Mouse (Mus musculus) lung, adult 18-20 months (tissue): ENCODE data around the gene Naga.
"Not testable (repeated sequence)": the region's sequence is repeated elsewhere in the genome, so short reads cannot be mapped to it uniquely, and the experiment has no call there.

ENCODE experiments used
- DNase-seq, 2 experiments: peaks; one replicate each; pipeline ENCODE4 v3.0.0; 2022; ENCODE audit warnings: mixed read lengths in 2 of 2

The Naga gene

DNA sequence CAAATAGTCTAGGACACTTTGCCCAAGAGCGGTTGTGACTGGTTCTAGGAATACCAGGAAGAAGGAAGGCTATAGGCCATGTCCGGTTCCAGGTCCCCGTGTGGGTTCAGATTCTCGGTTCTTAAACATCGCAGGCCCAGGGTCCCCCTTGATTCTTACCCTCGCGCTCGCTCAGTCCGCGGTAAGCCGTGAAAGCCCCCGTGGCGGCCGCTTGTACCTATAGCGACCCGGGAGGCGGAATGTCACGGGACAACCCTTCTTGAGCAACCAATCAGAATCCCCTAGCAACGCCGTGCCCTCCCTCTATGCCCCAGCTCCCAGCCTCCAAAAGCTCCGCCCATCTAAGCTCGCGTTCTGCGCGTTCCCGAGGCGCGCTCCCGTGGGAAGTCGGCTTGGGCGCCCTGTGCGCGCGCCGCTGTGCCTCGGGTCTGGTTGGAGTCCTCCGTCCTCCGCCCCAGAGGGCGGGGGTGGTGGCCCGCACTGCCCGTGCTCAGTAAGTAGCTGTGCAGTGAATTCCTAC, at the start of gene Naga, which contains the start of the genes Pheta2 and Smdt1:
TSS of gene Naga (minus strand) at position 333 of the 520 bp plus-strand sequence.
TSS of gene Pheta2 (plus strand) at position 350 of the 520 bp plus-strand sequence.
TSS of gene Smdt1 (plus strand) at position 367 of the 520 bp plus-strand sequence.
- peak; percentile 97 to 98 for DNase-seq

DNA sequence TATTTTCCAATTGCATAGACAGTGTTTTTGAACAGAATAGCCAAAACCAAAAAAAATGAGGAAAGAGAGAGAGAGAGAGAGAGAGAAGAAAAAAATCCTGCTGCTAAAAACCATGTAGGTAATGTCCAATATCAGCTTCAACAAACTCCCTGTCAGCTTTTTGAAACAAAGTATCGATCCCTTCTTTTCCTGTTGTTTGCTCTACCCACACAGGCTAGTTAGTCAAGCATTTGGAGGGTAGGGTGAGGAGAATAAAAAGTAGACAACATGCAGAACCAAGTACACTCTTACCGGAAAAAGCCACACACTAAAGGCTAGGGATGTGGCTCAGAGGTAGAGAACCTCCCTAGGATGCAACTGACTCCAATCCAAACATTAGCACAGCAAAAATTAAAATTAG, 47.0 kb upstream of the Naga start:
- no peak for DNase-seq

DNA sequence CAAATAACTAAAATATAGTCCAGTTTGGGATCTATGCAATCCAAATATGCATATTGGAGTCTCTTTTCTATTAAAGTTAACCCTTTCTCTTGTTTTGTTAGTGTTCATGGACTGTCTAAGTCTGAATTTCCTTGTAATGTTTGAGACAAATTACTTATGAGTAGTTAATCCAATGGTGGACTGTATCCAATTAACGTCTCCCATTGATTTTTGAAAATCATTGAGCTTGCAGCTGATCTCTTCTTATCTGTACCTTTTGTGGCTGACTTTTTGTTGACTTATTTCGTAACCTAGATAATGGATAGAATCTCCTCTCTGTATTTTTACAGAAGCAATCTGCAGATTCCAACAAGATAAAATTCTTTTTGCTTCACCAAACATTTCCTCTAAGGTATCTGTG, 43.7 kb upstream of the Naga start:
- DNase-seq = no peak

DNA sequence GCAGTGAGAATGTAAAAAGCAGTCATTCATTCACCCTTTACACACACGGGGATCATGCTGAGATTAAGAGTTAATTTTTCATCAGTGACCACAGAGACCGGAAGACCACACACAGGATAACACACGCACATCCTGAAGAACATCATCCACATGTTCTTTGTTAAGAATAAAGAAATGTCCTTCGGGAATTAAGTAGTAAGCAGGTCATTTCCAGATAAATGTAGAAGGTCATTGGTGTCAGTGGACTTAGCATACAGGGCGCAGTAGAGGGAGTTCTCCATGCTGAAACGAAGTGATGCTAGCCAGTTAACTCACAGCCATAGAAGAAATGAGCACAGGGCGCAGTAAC, 42.0 kb upstream of the Naga start:
- no peak for DNase-seq

DNA sequence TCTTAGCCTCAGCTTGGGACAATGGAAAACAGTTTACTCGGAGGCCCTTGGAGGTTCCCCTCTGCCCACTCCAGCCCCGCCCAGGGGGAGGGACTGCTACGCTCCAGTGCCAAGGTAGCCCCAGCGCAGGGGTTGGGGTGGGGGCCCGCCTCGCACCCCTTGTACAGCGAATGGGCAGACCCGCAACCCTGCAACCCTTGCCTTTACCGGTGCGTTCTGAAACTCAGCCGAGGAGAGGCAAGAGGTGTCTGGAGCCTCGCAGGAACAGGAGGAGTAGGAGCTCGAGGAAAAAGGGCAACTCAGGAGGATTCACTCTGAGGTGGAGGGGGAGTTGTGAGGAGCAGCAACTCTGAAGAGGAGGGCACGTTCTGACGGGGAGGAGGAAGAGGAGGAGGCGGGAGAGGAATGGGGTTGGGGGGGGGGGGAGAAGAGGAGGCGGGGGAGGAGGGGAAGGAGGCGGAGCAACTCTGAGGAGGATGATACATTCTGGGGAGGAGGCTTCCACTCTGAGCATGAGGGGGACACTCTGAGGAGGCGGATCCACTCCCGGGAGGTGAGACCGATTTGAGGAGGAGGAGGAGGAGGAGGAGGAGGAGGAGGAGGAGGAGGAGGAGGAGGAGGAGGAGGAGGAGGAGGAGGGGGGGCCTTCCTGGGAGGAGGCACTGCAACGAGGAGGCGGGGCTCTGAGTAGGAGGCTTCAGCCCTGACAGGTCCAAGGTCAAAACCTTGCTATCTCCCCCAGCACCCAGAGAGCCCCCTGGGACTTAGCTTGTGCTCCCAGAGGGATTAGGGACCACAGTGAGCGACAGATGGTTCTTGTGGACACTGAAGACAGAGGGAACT, 41.4 kb upstream of the Naga start, which contains the start of gene Cyp2d22:
TSS of gene Cyp2d22 (minus strand) at position 390 of the 843 bp plus-strand sequence.
- DNase-seq = peak; percentile 66 to 75

DNA sequence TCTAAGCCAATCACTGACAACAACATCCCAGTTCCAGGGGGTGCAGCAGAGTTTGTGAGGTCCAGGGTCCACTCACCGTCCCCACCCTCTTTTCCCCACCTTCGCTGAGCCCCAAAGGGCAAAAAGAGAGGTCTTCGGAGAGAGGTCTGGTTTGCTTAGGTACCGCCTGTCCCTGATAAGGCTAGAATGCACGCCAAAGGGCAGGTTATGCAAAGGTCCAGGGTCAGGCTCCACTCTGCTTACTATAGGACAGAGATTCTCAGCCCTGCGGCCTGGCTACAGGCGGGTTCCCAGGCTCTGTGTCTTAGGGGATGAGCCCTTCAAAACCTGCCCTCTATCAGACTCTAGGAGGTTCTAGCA, 40.8 kb upstream of the Naga start:
- DNase-seq = peak in 1 of 2 experiments; percentile 28

DNA sequence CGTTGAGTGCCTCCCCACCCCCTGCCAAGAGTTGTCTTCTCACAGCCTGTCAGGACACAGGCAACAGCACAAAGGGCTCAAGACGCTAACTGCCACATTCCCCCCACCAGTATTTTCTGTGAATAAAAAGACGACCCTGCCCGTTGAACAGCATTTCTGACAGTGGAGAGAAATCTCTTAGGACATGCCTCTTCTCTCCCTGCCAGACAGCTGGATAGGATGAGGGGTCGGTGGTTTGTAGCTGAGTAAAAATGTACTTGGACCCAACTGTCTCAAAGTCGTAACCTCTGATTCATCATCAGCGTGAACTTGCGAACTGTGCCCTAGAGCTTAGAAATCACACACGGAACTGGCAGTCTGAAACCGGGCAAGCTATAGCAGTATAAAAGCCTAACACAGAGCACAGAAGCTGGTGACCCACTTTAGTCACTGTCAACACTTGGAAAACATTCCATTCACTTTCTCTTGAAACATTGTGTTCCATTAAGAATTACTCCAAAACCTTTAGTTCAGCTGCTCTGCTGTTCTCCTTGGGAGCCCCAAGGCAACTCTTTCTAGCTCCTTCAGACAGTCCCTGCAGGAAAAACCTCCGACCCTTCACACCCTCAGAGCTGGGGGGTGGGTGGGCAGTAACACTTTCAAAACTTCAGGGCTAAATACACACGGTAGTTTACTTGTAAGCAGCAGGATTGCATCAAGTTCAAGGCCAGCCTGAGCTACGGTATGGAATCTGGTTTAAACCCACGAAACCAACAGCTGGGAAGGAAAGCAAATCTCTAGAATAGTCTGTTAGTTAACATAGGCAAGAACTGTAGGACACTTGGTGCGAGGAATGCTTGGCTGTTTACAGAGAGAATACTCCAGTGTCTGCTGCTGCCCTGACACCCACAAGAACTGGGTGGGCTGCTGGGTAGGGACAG, 39.8 kb upstream of the Naga start:
- peak; percentile 23 to 48 for DNase-seq

DNA sequence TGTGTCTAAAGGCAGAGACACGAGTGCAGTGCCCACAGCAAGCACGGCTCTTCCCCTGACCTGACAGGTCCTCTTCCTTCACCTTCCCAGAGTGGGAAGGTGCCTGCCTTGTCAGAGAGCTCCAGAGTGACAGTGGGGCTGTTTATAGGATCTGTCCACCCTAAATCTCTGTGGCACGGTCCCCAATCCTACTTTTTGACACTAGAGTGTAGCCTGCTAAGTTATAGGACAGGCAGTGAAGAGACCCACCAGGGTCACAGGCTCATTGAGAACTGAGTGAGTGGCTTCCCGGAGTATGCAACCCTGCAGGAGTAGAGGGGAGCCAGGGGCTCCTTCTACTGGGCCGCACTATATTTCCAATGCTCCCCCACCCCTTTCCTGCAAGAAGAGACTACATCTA, 39.0 kb upstream of the Naga start:
- no peak for DNase-seq

DNA sequence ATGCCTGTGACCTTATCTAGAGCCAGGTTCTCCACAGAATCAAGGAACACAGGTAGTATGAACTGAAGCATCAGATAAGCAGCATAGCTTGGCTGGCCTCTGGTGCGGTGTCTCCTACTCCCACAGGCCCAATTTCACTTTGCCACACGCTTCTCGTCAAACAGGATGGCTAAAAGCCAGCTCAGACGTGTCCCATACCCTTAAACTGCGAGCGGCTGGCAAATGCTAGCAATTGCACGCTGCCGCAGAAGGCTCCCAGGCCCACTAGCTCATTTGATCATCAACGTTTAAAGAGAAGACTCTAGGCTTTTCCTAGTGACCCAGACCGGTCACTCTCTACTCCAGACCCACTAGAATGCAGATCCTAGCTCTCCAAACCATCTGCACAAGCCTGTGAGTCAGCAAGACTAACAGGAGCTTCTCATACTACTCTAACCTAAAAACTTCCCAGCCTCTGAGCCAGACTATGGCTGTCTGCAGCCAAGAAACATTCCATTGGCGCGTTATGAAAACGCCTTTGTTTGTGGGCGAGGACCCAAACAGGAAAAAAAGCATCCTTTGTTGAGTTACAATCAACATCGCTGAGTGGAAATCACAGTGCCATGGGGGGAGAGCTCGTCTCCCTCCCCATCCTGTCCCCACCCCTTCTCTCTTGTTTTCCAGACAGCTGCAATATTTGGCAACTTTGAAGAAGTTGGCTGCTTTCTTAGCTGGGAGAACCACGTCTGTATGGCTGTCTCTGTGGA, 37.8 kb upstream of the Naga start:
- DNase-seq = peak; percentile 71 to 83

DNA sequence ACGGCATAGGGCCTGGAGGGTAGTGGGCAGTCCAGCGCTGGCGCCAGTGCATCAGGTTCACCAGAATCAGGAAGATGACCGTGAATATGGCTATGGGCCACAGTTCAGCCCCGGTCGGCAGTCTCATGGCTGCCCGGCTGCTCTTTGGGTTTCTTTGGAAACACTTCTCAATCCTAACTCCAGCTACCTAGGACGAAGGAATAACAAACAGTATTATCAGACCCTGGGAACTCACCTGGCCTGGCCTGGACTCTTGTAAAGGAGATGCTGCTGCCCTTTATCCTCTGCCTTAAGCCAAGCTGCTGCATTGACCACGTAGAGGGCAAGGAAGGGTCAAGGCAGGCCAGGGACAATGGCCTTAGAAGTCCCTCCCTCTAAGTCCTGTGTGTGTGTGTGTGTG, 37.1 kb upstream of the Naga start:
- DNase-seq = no peak

DNA sequence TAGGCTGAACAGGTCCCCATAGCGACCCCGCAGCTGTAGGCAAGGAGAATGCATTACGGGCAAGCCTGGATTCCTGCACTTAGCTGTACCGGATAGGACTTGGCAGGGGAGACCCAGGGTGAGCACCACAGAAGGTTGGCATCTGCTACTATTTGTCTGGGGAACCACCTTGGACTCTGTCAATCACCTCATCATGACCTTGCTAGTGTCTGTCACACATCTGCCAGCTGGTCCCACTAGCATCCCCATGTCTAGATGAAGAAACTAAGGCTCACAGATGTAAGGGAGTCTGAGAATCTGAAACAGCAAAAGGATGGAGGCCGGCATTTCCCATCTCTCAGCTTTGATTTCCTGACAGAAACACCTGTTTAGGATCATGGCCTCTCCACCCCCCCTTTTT, 35.7 kb upstream of the Naga start:
- DNase-seq = no peak

DNA sequence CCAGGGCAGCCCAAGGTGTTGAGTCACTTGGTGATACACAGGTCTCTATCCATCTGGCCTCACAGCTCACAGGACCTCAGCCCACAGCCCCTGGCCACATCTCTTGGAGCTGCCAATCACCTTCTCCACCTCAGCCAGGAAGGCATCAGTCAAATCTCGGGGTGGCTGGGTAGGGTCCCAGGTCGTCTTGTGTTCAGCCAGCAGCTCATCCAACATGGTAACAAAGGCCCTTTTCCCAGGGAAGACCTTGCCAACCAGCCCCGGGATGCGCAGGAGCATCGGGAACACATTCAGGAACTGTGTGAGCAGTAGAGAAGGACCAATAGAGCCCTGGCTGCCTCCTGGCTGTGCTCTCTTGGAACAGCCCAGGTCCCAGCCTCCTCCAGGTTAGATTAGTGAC, 34.3 kb upstream of the Naga start:
- DNase-seq = no peak

DNA sequence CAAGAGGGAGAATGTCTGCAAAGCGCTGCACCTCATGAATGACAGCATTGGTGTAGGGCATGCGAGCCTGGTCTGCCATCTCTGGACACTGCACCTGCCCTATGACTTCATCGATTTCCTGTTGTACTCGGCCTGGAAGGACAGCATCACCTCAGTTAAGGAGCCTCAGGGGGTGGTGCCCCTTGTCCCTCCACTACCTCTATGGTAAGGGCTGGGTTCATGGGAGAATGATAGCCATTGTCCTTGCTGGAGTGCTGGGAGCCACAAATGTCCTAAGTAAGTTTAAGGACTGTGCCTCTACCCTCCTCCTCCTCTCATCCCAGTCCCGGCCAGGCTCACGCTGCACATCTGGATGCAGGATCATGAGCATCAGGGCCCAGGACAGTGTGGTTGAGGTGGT, 33.7 kb upstream of the Naga start:
- no peak for DNase-seq

DNA sequence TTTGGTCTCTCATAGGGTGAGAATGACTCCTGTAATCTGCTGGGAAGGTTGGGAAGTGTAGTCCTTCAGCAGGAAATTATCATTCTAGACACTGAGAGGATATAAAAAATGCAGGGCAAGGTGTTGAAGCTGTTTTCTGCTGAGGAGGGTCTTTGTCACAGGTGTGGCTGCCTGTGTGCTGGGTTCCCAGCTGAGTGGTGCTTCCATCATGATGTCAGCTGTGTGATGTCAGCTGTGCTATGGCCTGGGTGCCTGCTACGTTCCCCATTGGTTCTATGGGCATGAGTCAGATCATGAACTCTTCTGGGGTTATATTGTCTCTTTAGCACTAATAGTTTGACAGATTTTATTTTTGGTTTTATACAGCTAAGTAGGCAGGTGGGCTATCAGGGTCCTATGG, 30.1 kb upstream of the Naga start:
- DNase-seq = no peak

DNA sequence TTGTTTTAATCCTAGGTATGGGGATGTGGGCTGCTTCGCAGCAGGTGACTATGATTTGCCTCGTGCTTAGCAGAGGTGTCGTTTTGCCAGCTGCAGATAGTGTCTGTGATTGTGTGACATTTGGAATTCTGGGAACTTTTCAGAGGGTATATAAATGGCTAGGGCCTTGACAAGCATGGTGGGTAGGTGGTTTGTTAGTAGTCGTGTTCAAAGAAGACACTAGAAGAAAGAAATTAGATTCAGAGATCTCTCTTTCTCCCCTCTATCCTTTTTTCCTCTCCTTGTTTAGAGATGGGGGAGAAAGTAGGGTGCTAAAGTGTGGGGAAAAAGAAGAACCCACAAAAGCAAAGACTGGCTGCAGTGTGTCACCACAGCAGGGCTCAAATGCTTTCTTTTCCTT, 29.4 kb upstream of the Naga start:
- no peak for DNase-seq

DNA sequence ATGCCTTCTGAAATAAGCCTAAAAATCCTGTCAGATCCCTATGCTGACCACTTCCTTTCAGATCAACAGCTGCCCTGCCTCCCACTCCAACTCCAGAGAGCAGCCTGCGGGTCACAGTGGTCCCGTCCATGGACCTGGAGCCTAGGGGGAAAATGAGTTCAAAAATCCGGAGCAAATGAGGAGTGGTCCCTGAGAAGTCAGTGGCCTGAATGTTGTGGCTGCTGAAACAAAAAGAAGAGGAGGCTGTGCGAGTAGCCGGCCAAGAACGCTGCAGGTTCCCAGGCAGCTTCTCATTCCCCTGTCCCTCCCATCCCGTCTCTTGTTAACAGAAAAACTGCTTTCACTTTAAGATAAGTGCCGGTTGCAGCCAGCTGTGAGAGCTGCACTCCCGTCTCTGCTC, 25.8 kb upstream of the Naga start:
- not testable (repeated sequence) for DNase-seq

DNA sequence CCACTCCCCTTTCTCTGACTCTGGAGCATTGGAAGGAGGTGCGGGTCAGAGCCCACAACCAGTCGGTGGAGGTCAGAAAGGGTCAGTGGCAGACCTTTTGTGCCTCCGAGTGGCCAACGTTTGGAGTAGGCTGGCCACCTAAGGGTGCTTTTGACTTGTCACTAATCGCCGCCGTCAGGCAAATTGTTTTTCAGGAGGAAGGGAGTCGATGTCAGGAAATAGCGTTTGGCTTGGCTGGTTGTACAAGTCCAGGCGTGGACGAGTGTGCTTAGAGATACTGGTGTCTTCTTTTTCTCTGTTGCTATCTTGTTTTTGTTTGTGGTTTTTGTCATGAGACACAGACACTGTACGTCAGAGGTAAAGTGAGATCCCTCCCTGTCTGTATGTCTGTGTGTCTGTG, 25.1 kb upstream of the Naga start:
- not testable (repeated sequence) for DNase-seq

DNA sequence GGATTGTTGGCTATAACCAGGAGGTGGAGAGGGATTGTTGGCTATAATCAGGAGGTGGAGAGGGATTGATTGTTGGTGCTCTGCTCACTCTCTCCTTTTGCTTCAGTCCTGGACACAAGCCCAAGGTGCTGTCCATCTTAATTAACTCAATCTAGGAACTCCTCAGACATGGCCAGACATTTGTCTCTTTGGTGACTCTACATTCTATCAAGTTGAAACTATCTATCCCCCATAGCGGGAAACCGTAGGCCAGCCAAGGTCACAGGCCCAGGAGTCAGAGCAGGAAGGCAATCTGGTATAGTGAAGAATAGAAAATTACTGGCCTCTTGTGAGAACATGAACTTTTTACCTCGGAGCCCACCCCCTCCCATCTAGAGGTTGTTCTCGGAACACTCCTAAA, 23.5 kb upstream of the Naga start:
- DNase-seq = no peak

DNA sequence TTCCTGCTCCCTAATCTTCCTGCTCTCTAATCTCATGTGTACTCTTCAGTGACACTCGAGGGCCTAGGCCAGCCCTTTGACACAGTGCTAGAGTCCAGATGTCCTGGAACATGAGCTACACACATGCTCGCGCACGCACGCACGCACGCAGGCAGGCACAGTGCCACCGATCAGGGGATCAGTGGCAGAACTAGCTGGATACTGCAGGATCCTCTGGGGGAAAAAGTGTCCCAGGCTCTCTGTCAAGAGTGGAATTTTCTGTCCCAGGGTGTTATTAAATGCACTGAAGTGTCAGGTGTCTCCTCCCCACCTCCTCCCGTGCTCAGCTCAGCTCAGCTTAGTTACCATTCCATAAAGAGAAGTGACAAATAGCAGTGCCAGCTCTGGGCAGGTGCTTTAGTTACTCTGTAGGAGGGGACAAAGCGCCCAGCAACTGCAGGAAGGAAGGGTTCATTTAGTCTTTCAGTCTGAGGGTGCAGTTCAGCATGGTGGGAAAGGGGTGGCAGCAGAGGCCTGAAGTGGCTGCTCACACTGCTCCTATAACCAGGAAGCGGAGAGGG, 22.8 kb upstream of the Naga start:
- DNase-seq = no peak

DNA sequence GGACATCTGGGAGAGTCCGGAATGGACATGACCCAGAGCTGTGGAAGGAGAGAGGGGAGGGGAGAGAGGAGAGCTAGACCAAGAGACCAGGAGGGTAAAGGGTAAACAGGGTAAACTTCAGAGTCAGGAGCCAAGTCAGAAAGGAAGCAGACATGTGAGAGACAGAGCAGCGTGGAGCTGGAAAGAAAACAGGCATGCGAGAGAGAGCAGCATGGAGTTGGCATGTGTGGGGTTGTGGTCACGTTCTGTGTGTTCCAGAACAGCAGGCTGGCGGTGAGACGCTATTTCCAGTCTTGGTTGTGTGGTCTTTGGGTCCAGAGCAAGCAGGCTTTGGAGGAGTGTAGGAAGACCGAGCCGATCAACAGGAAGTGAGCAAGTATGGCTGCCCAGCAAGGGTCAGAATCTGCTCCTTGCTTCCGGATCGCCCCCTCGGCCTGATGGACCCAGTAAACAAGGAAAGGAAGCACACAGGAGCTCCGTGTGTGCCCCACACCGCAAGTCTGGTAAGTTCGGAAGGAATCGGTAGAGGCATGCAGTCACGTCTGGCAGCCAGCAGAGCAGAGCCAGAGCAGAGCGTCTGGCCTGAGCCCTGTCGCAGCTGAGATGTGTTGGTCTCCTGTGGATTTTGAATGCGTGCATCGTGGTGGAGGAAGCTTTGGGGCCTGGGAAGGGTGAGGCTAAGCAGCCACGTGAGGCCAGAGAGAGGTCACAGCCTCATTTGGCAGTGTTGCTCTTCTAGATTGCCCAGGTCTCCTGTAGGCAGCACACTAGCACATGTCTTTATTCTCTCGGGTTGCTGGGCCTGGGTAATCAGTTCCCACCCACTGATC, 19.9 kb upstream of the Naga start:
- no peak for DNase-seq

DNA sequence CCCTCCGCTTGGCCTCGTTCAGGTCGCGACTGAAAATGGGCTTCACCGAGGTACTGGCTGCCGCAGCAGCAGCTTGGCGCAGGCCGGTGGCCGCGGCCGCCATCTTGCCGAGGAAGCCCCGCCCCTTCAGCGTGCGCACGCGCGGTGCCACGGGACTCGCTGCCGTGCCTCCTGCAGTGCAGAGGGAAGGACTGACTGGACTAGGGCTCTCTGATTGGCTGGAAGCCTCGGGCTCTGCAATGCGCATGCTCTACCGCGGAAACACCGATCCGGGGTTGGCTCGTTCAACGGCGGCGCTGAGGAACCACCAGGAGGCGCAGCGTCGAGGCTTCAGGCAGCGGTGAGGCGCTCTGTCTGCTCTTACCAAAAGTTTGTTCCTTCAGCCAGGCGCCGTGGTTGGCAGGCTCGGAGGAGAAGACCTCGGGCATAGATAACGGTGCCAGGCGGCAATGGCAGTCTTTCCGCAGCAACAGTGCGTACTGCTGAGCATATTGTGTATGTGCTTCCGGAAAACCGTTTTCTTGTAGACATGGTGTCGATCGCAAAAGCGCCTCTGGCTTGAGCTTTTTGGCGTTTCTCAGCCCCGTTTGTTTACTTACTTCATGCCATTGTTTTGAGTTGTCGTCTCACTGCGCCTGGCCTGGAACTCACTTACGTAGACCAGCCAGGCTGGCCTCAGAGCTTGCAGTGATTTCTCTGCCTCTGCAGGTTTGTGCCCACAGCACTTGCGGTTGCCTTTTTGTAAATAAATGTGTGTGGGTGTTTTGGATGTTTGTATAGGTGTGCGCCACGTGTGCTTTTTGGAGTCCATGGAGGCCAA, 15.6 kb upstream of the Naga start, which contains the start of gene Ndufa6:
TSS of gene Ndufa6 (minus strand) at position 197 of the 820 bp plus-strand sequence.
- peak; percentile 97 to 98 for DNase-seq
